Mouse (Mus musculus): Measurements from ENCODE around the gene 2900026A02Rik. TPM values are rescaled to one million over a fixed set of nuclear protein-coding genes. Genes with fewer than 3 reads are reported as not detected.

2900026A02Rik gene
- total and polyA plus RNA-seq, 3 experiments, result not detected

GRCm38 (mm10) chr5:113215610-113216011 is 5.4 kb downstream of the 2900026A02Rik start:
- DNase-seq (ENCODE audit: low read depth, low spot score), result no peak
- no peaks in the 10 kb centered on the region for H3K9me3 ChIP-seq (replicated peaks; ENCODE audit: insufficient read depth, low read length)

GRCm38 (mm10) chr5:113214455-113214854 is 6.6 kb downstream of the 2900026A02Rik start:
- no peaks in the 10 kb centered on the region for H3K4me1 ChIP-seq (ENCODE audit: control insufficient read depth in 1 of 2, insufficient read depth in 2 of 2, low read length in 2 of 2)
- no peaks in the 10 kb centered on the region; a peak in 1 of 4 replicates for H3K27me3 ChIP-seq (ENCODE audit: control insufficient read depth in 1 of 2, insufficient read depth in 2 of 2, low read length in 2 of 2)
- H3K9me3 ChIP-seq (replicated peaks; ENCODE audit: insufficient read depth, low read length), result no peaks in the 10 kb centered on the region
- no peak overlapping the region for H3K4me3 ChIP-seq (ENCODE audit: control insufficient read depth in 1 of 2, insufficient read depth in 1 of 2, low read depth in 2 of 2, low read length in 2 of 2)
- DNase-seq (ENCODE audit: low read depth, low spot score), result no peak
- H3K27ac ChIP-seq (ENCODE audit: control insufficient read depth, low read depth, low read length), result no peak overlapping the region
- no peaks in the 10 kb centered on the region for H3K36me3 ChIP-seq (ENCODE audit: control insufficient read depth in 1 of 2, insufficient read depth in 2 of 2, low read length in 2 of 2)
- TF ChIP-seq ZKSCAN1 (IDR thresholded peaks at IDR 0.05; ENCODE audit: low read depth, low read length) (no peak), MAX (IDR thresholded peaks at IDR 0.05; ENCODE audit: low read length) (no peak)
- no peak overlapping the region for H3K9ac ChIP-seq (ENCODE audit: control insufficient read depth, low read depth, low read length, poor library complexity, severe bottlenecking)
- no peaks in the 10 kb centered on the region for H3K79me2 ChIP-seq (ENCODE audit: control insufficient read depth, insufficient read depth, low read length, poor library complexity)

More at GRCm38 (mm10) chr5:113215610-113216011, 5.4 kb downstream of the 2900026A02Rik start:
- H3K79me2 ChIP-seq (ENCODE audit: control insufficient read depth, insufficient read depth, low read length, poor library complexity), result no peaks in the 10 kb centered on the region
- no peak overlapping the region for H3K4me3 ChIP-seq (ENCODE audit: control insufficient read depth in 1 of 2, insufficient read depth in 1 of 2, low read depth in 2 of 2, low read length in 2 of 2)
- H3K27me3 ChIP-seq (ENCODE audit: control insufficient read depth in 1 of 2, insufficient read depth in 2 of 2, low read length in 2 of 2), result no peaks in the 10 kb centered on the region; a peak in 1 of 4 replicates
- H3K9ac ChIP-seq (ENCODE audit: control insufficient read depth, low read depth, low read length, poor library complexity, severe bottlenecking), result no peak overlapping the region
- H3K36me3 ChIP-seq (ENCODE audit: control insufficient read depth in 1 of 2, insufficient read depth in 2 of 2, low read length in 2 of 2), result no peaks in the 10 kb centered on the region
- no peak overlapping the region for H3K27ac ChIP-seq (ENCODE audit: control insufficient read depth, low read depth, low read length)
- TF ChIP-seq MYB (IDR thresholded peaks at IDR 0.05; ENCODE audit: low read depth, low read length), result no peak
- no peak for TF ChIP-seq KAT2A (conservative IDR thresholded peaks at IDR 0.05; ENCODE audit: low read depth, low read length)
- no peak for TF ChIP-seq RCOR1 (IDR thresholded peaks at IDR 0.05; ENCODE audit: low read depth, low read length)
- no peak for TF ChIP-seq GATA1 (IDR thresholded peaks at IDR 0.05; ENCODE audit: low read depth, low read length)
- no peak for TF ChIP-seq ZMIZ1 (IDR thresholded peaks at IDR 0.05; ENCODE audit: low read depth, low read length)
- TF ChIP-seq SIN3A (IDR thresholded peaks at IDR 0.05; ENCODE audit: low read length), result no peak
- no peaks in the 10 kb centered on the region for H3K4me1 ChIP-seq (ENCODE audit: control insufficient read depth in 1 of 2, insufficient read depth in 2 of 2, low read length in 2 of 2)

- TF ChIP-seq BHLHE40 (IDR thresholded peaks at IDR 0.05; ENCODE audit: borderline replicate concordance, low read depth, low read length) (no peak), NRF1 (IDR thresholded peaks at IDR 0.05; ENCODE audit: insufficient read depth, low read depth, low read length, poor library complexity, severe bottlenecking) (no peak), TCF12 (IDR thresholded peaks at IDR 0.05; ENCODE audit: low read depth, low read length) (no peak), USF1 (IDR thresholded peaks at IDR 0.05; ENCODE audit: low read depth, low read length) (no peak), ZMIZ1 (IDR thresholded peaks at IDR 0.05; ENCODE audit: low read depth, low read length) (no peak), TBP (IDR thresholded peaks at IDR 0.05; ENCODE audit: low read depth, low read length) (no peak), SIN3A (IDR thresholded peaks at IDR 0.05; ENCODE audit: low read length) (no peak), MAX (IDR thresholded peaks at IDR 0.05; ENCODE audit: low read length) (no peak), KAT2A (conservative IDR thresholded peaks at IDR 0.05; ENCODE audit: low read depth, low read length) (no peak), MAZ (IDR thresholded peaks at IDR 0.05; ENCODE audit: low read depth, low read length) (no peak), NELFE (IDR thresholded peaks at IDR 0.05; ENCODE audit: low read depth, low read length) (no peak), TAL1 (IDR thresholded peaks at IDR 0.05; ENCODE audit: low read length) (no peak), SMC3 (IDR thresholded peaks at IDR 0.05; ENCODE audit: low read depth, low read length) (no peak), POLR2A (IDR thresholded peaks at IDR 0.05; ENCODE audit: control insufficient read depth in 1 of 2, insufficient read depth in 1 of 2, low read depth in 1 of 2, low read length in 2 of 2, poor library complexity in 1 of 2) (no peak), UBTF (IDR thresholded peaks at IDR 0.05; ENCODE audit: borderline replicate concordance, insufficient read depth, low read depth, low read length) (no peak), ETS1 (IDR thresholded peaks at IDR 0.05; ENCODE audit: low read depth, low read length) (no peak), E2F4 (IDR thresholded peaks at IDR 0.05; ENCODE audit: borderline replicate concordance, low read depth, low read length) (no peak), MAFK (IDR thresholded peaks at IDR 0.05; ENCODE audit: borderline replicate concordance, low read depth, low read length) (no peak), EP300 (IDR thresholded peaks at IDR 0.05; ENCODE audit: low read depth in 1 of 2, low read length in 2 of 2) (no peak)
- H3K27me3 ChIP-seq (ENCODE audit: control insufficient read depth in 1 of 2, insufficient read depth in 2 of 2, low read length in 2 of 2), result no peaks in the 10 kb centered on the region; a peak in 1 of 4 replicates
- H3K27ac ChIP-seq (ENCODE audit: control insufficient read depth, low read depth, low read length), result no peak overlapping the region
- no peak for DNase-seq (ENCODE audit: low read depth, low spot score)
- no peaks in the 10 kb centered on the region for H3K9me3 ChIP-seq (replicated peaks; ENCODE audit: insufficient read depth, low read length)
- no peaks in the 10 kb centered on the region for H3K4me1 ChIP-seq (ENCODE audit: control insufficient read depth in 1 of 2, insufficient read depth in 2 of 2, low read length in 2 of 2)
- no peaks in the 10 kb centered on the region for H3K36me3 ChIP-seq (ENCODE audit: control insufficient read depth in 1 of 2, insufficient read depth in 2 of 2, low read length in 2 of 2)
- no peak overlapping the region for H3K9ac ChIP-seq (ENCODE audit: control insufficient read depth, low read depth, low read length, poor library complexity, severe bottlenecking)
- H3K79me2 ChIP-seq (ENCODE audit: control insufficient read depth, insufficient read depth, low read length, poor library complexity), result no peaks in the 10 kb centered on the region
- H3K4me3 ChIP-seq (ENCODE audit: control insufficient read depth in 1 of 2, insufficient read depth in 1 of 2, low read depth in 2 of 2, low read length in 2 of 2), result no peak overlapping the region
Measured at GRCm38 (mm10) chr5:113214041-113214440, 7.0 kb downstream of the 2900026A02Rik start.
